Mouse (Mus musculus) 3T3-L1 (cell line): Measurements from ENCODE around the gene Cacna1g.

Source experiments
- DNase-seq: peaks from one replicate; pipeline ENCODE4 v3.0.0-alpha.2; 2015; ENCODE audit warnings: low read depth, low spot score

Cacna1g gene

DNA sequence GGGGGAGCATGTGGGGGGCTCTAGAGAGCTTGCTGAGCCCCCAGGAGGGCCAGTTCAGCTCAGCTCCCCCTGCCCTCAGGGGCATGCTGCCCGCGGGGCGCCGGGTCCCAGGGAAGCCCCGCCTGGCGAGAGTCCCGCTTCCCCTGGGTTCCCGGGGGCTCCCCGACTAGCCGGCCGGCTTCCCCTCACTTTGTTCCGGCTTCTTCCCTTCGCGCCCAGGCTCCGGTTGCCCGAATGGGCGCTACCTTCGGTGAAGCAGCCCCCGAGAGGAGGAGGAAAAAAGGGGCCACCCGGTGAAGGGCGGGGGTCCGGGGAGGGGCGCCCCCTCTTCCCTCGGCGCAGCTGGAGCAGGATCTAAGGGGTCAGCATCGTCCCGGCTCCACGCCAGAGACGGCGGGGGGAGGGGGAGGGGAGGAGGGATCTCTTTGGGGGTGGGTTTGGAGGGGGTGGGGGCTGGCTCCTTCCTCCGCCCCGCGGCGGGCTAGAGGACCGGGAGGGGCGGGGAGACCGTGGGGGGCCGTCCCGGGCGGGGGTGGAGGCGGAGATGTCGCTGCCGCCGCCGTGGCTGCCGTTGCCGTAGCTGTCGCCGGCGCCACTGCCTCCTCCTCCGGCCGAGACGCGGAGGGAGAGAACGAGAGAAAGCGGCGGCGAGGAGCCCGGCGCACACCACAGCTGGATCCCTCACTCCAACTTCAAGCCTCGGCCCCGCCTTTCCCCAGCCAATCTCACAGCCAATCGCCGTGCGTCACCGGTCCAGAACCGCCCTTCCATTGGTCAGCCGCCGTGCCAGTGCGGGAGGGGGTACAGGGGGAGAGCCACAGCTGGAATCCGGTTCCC, at the start of gene Cacna1g:
TSS of gene Cacna1g (minus strand) at position 492 of the 837 bp plus-strand sequence.
- peak; percentile 90 for DNase-seq

DNA sequence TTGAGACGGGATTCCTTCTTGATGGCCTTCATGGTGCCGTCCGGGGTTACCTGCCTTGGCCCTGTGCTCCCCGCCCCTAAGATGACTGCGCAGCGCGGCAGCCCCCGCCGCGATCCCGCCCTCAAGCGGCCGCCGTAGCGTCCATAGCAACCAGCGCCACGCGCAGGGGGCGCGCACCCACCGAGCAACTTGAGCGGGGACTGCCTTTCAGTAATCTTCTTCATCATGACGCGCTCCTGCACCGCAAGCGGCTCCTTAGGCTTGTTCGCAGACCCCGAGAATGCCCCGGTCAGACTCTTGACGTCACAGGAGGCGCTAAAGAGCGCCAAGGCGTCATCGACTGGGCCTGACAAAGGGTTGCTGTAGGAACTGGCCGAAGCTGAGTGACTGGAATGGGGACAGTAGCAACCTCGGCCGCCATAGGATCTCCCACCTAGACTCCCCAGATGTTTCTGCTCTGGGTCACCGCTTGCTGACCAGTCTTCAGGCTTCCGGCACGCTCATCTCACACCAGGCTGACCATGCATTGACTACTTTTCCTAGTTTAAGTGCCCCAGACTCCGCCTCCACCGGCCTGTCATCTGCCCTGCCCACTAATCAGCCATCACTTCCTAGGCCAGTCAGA, 47.3 kb upstream of the Cacna1g start, which contains the start of gene Mycbpap:
TSS of gene Mycbpap (minus strand) at position 524 of the 625 bp plus-strand sequence.
- DNase-seq, result no peak

GRCm38 (mm10) chr11:94513452-94513851, 39.5 kb upstream of the Cacna1g start:
- no peak for DNase-seq

GRCm38 (mm10) chr11:94508976-94509375, 35.0 kb upstream of the Cacna1g start:
- no peak for DNase-seq

GRCm38 (mm10) chr11:94501482-94501881, 27.5 kb upstream of the Cacna1g start:
- no peak for DNase-seq

DNA sequence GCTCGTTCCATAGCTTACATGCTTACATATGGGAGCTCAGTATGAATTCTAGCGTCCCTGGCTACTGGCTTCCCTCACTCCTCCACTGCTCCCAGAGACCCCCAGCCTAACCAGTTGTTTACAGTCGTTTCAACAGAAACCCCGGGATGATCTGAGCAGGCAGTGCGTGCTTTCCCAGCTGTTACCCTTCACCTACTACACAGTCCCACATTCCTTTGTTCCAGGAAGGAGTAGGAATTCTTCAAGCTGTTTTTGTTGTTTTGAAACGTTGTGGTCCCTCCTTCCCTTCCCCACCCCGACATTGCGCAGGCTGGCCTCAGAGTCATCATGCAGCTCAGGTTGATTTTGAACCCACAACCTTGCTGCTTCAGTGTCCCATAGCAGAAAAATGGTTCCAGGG, 26.4 kb upstream of the Cacna1g start:
- no peak for DNase-seq

DNA sequence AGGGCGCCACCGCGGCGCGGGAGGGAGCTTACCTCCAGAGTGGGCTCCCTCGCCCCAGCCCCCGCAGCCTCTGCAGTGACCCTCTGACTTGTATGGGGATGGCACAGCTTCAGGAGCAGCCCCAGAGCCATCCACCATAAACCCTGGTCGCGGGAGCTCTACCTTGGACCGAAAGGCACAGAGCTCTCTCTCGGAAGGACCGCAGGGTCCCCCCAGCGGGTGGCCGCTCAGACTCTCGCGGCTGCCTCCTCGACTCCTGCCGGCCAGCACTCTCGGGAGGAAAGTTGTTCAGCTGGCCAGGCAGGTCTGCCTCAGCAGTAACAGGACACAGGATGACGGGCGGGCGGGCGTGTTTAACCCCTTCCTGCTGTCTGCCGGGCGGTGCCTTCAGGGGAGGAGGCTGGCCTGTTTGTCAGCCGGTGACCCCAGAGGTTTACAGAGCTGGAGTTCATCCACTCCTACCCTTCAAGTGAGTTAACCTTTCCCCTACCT, 25.7 kb upstream of the Cacna1g start, which contains the start of gene Epn3:
TSS of gene Epn3 (minus strand) at position 314 of the 492 bp plus-strand sequence.
- DNase-seq, result no peak

DNA sequence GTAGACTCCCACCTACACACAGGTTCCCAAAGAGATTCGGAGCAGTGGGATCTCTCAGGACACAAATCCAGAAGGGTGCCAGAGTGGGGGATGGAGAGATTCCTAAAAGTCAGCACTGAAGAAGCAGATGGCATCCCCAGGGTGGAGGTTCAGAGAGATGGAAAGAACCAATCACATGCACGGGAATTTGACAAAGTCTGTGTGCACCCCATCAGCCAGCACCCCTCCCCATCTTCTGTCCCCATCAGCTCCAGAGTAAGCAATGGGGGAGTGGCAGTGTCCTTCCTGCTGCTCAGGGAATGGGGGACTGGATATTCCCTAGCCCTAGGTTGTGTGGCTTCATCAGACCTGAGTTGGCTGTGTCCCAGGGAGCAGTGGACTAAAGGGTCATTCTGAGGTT, 25.0 kb upstream of the Cacna1g start:
- no peak for DNase-seq

DNA sequence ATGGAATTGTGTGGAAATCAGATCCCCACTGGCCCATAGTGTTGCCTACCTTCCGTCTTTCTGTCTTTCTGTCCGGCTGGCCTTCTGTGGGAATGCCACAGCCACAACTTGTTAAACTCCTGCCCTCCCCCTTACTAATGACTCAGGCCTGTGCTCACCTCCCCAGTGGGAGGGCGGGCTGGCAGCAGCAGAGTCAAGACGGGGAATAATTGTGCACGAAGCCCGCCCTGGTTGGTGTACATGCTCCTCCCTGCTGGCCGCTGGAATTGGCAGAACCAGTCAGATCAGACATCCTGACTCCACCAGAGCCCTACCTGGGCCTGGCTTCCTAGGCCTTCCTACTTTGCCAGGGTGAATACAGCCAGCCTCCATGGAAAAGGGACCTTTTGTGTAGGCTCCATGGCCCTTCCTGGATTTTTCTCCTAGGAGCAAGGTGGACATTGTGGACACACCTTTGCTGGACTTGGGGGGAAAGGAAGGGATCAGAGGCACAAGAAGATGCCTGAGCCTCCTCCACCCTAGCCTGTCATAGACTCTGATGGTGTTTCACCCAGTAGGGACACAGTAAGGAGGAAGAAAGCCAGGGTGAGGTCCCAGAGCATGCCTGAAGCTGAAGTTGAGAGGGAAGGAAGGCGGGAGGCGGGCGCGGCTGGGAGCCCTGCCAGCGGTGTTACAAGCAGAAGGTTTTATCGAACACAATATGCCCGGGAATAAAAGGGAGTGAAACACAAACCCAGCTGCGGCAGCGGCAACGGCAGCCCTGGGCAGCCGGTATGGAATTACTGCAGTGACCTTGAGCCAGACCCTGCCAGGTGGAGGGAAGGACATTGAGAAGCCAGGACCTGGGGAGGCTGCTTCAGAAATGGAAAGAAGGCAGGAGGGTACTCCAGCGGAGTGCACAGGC, 24.3 kb upstream of the Cacna1g start:
- peak; percentile 28 for DNase-seq

GRCm38 (mm10) chr11:94495415-94495814, 21.4 kb upstream of the Cacna1g start:
- no peak for DNase-seq

DNA sequence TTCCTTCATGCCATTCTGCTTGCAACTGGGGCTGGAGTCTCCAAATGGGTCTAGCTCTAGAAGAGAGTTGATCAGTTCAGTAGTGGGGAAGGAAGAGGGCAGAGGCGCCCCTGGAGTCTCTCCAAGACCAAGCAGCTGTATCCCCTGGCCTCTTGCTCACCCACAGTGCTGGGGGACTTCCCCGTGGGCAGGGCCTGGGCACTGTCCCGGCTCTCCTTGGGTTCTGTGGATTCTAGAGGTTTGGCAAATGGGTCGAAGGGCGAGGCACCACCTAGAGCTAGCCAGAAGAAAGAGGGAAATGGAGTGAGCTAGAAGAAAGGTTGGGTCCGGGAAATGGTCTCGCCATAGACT, 17.7 kb upstream of the Cacna1g start:
- no peak for DNase-seq

DNA sequence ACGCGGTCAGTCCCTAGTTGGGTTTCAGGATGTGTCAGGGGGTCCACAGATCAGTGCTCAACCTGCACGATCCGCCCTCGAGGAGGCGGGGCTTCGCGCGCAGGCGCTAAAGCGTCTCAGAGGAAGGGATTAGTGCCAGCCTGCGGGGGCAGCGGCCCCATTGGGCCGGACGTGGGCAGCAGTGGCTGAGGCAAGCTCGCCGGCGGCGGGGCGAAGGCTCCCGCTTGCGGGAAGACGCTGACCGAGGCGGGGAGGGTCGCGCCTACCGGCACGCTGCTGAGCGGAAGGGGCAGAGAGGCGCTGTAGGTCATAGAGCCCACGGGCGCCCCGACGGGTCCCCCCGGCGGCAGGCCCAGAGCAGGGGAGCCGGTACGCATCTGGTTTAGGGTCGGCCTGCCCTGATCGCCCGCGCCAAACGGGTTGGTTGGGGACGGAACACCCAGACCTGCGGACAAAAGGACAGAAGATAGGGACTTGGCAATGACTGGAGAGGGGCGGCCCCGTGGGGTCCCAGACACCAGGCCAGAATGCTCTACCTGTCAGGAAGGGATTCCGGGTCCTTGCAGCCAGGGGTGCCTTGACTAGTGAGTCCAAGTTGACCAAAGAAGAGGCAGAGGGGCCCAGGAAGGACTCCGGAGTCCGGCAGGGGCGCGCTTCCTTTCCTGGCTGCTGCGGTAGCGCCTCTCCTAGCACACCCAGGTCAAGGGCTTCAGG, 17.2 kb upstream of the Cacna1g start:
- no peak for DNase-seq

DNA sequence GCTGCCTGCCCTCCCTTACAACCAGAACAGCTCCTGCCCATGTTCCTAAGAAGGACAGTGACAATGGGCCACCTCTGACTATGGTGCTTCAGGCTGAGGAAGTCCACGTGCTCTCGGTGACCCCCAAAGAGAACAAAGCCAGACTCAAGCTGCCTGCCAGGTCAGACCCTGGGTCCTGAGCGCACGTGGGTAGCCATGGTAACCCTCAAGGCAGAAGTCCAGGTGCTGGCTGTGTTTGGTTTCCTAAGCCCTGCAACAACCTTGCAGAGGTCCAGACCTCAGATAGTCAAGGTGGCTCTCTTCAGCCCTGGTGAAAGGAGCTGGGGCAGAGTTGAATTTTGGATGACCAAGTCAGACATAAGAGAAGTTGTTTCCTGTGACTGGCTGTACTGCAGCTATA, 15.7 kb upstream of the Cacna1g start:
- DNase-seq, result no peak

DNA sequence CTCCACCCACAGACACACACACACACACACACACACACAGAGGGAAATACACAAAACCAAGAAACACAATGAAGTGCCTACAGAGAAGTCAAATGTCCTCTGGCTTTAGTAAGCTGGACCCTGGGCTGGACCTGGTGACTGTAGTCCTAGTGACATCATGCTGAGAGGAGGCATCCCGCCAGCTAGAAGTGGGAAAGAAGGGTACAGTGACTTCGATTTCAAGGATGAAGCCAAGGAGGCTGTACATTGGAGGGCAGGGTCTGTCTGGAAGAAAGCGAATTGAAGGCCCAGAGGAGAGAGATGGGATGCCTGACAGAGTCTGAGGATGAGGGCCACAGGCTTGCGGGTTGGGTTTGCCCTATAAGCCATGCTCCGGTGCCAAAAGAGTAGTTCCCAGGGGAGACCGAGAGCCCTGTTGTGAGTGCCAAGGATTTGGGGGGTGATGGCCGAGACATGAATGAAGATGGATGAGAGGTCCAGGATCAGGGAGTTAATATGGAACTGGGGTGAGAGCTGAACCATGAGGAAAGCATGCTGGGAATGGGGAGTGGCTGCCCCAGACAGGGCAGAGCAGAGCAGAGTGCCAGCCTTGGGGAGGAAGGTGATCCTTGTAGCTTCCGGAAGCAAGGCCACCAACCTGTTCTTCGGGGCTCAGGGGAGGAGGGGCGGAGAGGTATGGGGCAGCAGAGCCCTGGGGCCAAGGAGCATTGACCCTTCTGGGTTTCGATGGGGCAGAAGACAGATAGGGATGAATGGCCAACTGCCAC, 15.0 kb upstream of the Cacna1g start:
- no peak for DNase-seq

DNA sequence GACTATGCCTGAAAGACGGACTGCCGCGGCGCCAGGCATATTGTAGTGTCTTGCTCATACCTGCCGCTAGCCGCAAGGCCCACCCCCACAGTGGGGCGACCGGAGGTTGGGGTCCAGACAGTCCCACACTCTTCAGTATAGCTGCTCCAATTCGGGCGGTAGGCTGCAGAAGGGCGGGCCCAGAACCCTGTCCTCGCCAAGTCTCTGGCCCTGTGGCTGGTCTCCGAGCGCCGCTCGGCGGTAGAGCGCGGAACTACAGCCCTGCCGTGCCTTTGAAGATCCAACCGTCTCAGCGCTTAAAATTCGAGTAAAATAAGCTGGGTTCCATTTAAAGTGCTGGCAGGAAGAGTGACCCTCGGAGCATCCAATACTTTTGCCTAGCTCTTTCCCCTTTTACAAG, 12.0 kb upstream of the Cacna1g start, which contains the start of gene Spata20:
TSS of gene Spata20 (minus strand) at position 179 of the 400 bp plus-strand sequence.
- DNase-seq, result peak; percentile 60

DNA sequence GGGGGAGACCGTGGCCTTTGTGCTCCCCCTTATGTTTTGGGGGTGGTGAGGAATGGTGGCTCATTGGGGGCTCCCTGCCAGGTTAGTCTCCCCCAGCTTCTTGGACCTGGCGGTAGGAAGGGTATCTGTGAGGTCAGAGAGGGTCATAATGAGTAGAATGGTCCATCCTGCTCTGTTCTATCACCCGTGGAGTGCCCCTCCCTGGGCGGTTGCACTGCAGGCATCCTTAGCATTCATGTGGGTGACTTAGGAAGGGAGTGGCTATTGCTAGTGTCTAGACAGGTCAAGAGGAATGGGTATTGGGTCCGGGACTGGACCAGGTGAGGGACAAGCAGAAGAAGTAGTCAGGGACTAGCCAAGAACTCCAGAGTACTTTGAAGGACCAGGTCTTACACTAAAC, 11.2 kb upstream of the Cacna1g start:
- DNase-seq, result no peak

GRCm38 (mm10) chr11:94484636-94485035, 10.6 kb upstream of the Cacna1g start:
- DNase-seq, result no peak

DNA sequence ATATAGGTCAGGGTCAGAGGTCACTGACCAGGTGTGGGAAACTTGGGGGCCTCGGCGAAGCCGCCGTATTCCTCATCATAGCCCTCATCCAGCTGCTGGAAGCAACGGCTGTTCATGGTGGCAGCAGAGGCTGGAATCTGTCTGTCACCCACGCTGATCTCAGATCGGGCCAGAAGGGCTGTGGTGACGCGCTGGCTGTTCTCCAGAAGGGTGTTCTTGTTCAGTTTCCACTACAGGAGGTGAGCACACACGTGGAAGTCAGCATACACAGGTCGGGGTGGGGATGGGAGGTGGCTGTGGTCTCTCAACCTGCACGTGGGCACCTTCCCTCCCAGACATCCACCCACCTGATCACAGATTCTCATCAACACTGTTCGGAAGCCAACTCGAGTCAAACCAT, 9.9 kb upstream of the Cacna1g start:
- no peak for DNase-seq

DNA sequence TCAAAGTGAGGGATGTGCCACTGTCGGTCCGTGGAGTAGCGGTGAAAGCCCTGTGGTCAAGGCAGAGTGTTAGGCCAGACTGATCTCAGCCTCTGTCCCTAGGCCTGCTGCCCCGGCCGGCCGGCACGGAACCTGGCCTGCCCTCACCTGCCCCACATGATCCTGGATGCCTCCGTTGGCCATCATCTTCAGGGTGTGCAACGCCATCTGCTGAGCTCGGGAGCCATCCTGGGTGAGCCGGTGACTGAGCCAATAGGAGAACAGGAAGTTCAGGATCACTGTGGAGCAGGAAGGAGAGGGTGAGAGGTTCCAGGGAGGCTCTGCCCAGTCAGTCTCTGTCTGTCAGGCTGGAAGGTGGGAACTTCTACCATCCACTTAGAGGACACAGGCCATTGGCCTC, 9.4 kb upstream of the Cacna1g start:
- DNase-seq, result no peak

GRCm38 (mm10) chr11:94482738-94483137, 8.7 kb upstream of the Cacna1g start:
- DNase-seq, result no peak
